Mouse (Mus musculus) embryo, embryonic 11.5 days (tissue): ENCODE results near the gene B3gnt3.

ENCODE experiments used
- DNase-seq: peaks from one replicate; pipeline ENCODE4 v3.0.0-alpha.2; 2012; ENCODE audit warnings: low read depth, low spot score

The B3gnt3 gene

DNA sequence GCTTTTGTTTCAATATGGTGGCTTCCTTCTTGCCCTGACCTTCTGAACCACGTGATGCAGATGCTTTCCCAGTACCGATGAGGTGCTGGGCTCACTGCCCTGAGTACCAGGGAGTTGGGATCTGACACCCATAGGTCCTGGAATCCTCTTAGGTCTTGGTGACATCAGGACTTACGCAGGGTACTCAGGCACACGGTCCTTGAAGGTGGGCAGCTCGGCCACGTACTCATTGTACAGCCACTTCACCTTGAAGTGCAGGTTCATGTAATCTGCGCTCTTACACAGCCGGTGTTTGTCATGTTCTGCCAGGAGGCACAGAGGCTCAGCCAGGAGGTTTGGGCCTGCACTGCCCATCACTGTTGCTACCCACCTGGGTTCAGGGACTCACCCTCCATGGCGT lies 56.1 kb downstream of the B3gnt3 start:
- DNase-seq = no peak
